Mouse (Mus musculus) thymus, adult 2 months (tissue): Measurements from ENCODE around the gene Zcchc14.

Source experiments
- CTCF ChIP-seq: fragments of 200-500 bp; IDR thresholded peaks from 2 replicates; pipeline ENCODE4 v1.5.1; 2012; ENCODE audit warnings: mild to moderate bottlenecking, control low read depth, low read length, moderate library complexity, borderline replicate concordance; ENCODE audit not compliant: control insufficient read depth, poor library complexity, insufficient read depth; ENCODE audit errors: extremely low read depth
- POLR2A ChIP-seq: fragments of 200-500 bp; IDR thresholded peaks from 2 replicates; pipeline ENCODE4 v1.6.1; 2012; ENCODE audit warnings: mild to moderate bottlenecking, low read length, control low read depth, moderate library complexity; ENCODE audit not compliant: control insufficient read depth, poor library complexity, insufficient read depth; ENCODE audit errors: extremely low read depth

DNA sequence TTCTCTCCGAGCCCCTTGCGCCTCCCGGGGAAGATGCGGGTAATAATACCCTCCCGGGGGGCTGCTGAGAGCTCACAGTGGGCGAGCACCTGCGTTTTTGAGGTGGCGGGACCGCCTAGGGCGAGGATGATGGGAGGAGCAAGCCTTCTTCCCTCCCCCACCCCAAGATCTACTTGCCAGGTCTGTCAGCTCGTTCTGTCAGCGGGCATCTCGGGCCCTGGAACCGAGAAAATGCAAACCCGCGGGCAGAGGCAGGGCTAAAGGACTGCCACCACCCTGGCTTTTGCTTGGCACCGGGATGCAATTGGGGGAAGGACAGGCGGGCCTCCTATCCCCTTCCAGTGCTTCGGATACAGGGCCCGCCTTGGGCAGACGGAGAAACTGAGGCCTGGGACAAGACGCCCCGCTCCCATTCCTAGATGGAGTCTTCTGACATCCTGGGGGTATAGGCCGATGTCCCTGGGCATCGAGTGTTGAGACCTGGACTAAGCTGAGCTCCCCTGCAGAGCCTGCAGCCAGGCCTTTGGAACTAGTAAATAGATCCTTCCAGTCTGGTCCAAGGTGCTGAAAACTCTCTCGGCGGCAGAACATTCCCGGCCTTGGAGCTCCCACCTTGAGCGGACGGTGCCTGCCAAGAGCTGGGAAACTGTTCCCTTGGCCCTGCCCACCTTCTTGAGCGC, 779 bp upstream of the Zcchc14 start:
- TF ChIP-seq CTCF: no peak
- TF ChIP-seq POLR2A: no peak
